Mouse (Mus musculus) MEL (cell line): ENCODE measurements at regions not wholly inside any gene's neighbourhood (a gene's known extent, or its start where the extent isn't known, plus 50 kb on each side); places are given as distances from the start of the nearest gene placed in this dataset.

Experiments
- DNase-seq: peaks from one replicate; pipeline ENCODE4 v3.0.0; 2011; ENCODE audit warnings: low read depth, low spot score
- H3K27ac ChIP-seq: 2 replicates; pipeline ENCODE4 v1.5.1; 2012; ENCODE audit warnings: low read depth, mild to moderate bottlenecking, control low read depth, low read length, moderate library complexity; ENCODE audit not compliant: control insufficient read depth
- H3K27me3 ChIP-seq, 2 experiments: fragments of 150-350 bp in 1 of 2; sonication (generic) in 1 of 2; 2 replicates each; pipeline ENCODE4 v1.6.1; 2012; ENCODE audit warnings: low read length in 2 of 2, mild to moderate bottlenecking in 2 of 2, improper control_type of control experiment in 1 of 2, moderate library complexity in 1 of 2; ENCODE audit not compliant: insufficient read depth in 2 of 2, control insufficient read depth in 1 of 2
- H3K36me3 ChIP-seq, 2 experiments: 2 replicates each; pipeline ENCODE4 v1.6.1; 2012 to 2014; ENCODE audit warnings: low read length in 2 of 2, improper control_type of control experiment in 1 of 2, inconsistent platforms in 1 of 2, mild to moderate bottlenecking in 1 of 2; ENCODE audit not compliant: insufficient read depth in 2 of 2, control insufficient read depth in 1 of 2
- H3K4me1 ChIP-seq, 2 experiments: fragments of 150-350 bp in 1 of 2; sonication (generic) in 1 of 2; 2 replicates each; pipeline ENCODE4 v1.6.1; 2012; ENCODE audit warnings: low read length in 2 of 2, improper control_type of control experiment in 1 of 2, mild to moderate bottlenecking in 1 of 2; ENCODE audit not compliant: insufficient read depth in 2 of 2, control insufficient read depth in 1 of 2
- H3K4me3 ChIP-seq, 2 experiments: fragments of 150-350 bp in 1 of 2; sonication (generic) in 1 of 2; 2 replicates each; pipeline ENCODE4 v1.5.1; 2012; ENCODE audit warnings: low read depth in 2 of 2, low read length in 2 of 2, mild to moderate bottlenecking in 2 of 2, moderate library complexity in 2 of 2, control low read depth in 1 of 2, improper control_type of control experiment in 1 of 2; ENCODE audit not compliant: control insufficient read depth in 1 of 2, insufficient read depth in 1 of 2
- H3K79me2 ChIP-seq: 2 replicates; pipeline ENCODE4 v1.6.1; 2012; ENCODE audit warnings: mild to moderate bottlenecking, low read length, moderate library complexity; ENCODE audit not compliant: control insufficient read depth, poor library complexity, insufficient read depth
- H3K9ac ChIP-seq: 2 replicates; pipeline ENCODE4 v1.6.1; 2012; ENCODE audit warnings: low read depth, mild to moderate bottlenecking, control low read depth, low read length, moderate library complexity; ENCODE audit not compliant: control insufficient read depth, poor library complexity, severe bottlenecking
- H3K9me3 ChIP-seq: fragments of 150-350 bp; sonication (generic); replicated peaks from 2 replicates; pipeline ENCODE4 v1.6.1; 2012; ENCODE audit warnings: mild to moderate bottlenecking, low read length, improper control_type of control experiment, moderate library complexity; ENCODE audit not compliant: insufficient read depth
- BHLHE40 ChIP-seq: IDR thresholded peaks from 2 replicates; pipeline ENCODE4 v1.6.1; 2012; ENCODE audit warnings: low read depth, mild to moderate bottlenecking, inconsistent platforms, low read length, improper control_type of control experiment, borderline replicate concordance
- CTCF ChIP-seq, 3 experiments: IDR thresholded peaks in 2 of 3; conservative IDR thresholded peaks in 1 of 3; 2 replicates each; pipeline ENCODE4 v1.5.1; 2011 to 2012; ENCODE audit warnings: low read length in 3 of 3, low read depth in 2 of 3, mild to moderate bottlenecking in 2 of 3, improper control_type of control experiment in 1 of 3, inconsistent platforms in 1 of 3, mixed read lengths in 1 of 3, moderate library complexity in 1 of 3; ENCODE audit not compliant: control insufficient read depth in 1 of 3, insufficient read depth in 1 of 3, poor library complexity in 1 of 3, severe bottlenecking in 1 of 3
- E2F4 ChIP-seq: IDR thresholded peaks from 2 replicates; pipeline ENCODE4 v1.6.1; 2011; ENCODE audit warnings: low read depth, low read length, improper control_type of control experiment, borderline replicate concordance
- ELF1 ChIP-seq: IDR thresholded peaks from 2 replicates; pipeline ENCODE4 v1.6.1; 2014; ENCODE audit warnings: low read depth, mild to moderate bottlenecking, inconsistent platforms, low read length, improper control_type of control experiment, moderate library complexity
- ETS1 ChIP-seq: IDR thresholded peaks from 2 replicates; pipeline ENCODE4 v1.6.1; 2012; ENCODE audit warnings: low read depth, mild to moderate bottlenecking, inconsistent platforms, low read length, improper control_type of control experiment, moderate library complexity
- HCFC1 ChIP-seq: IDR thresholded peaks from 2 replicates; pipeline ENCODE4 v1.6.1; 2012; ENCODE audit warnings: low read depth, mild to moderate bottlenecking, inconsistent platforms, low read length, improper control_type of control experiment, moderate library complexity
- MAFK ChIP-seq: IDR thresholded peaks from 2 replicates; pipeline ENCODE4 v1.6.1; 2011; ENCODE audit warnings: low read depth, mild to moderate bottlenecking, low read length, improper control_type of control experiment, borderline replicate concordance
- MAX ChIP-seq: IDR thresholded peaks from 2 replicates; pipeline ENCODE4 v1.6.1; 2011; ENCODE audit warnings: low read length, improper control_type of control experiment
- MAZ ChIP-seq: IDR thresholded peaks from 2 replicates; pipeline ENCODE4 v1.6.1; 2012; ENCODE audit warnings: low read depth, mild to moderate bottlenecking, inconsistent platforms, low read length, improper control_type of control experiment
- MEF2A ChIP-seq: IDR thresholded peaks from 2 replicates; pipeline ENCODE4 v1.6.1; 2014; ENCODE audit warnings: low read depth, mild to moderate bottlenecking, inconsistent platforms, low read length, improper control_type of control experiment; ENCODE audit not compliant: poor library complexity, insufficient replicate concordance, severe bottlenecking; ENCODE audit errors: extremely low read depth
- MXI1 ChIP-seq: IDR thresholded peaks from 2 replicates; pipeline ENCODE4 v1.6.1; 2011; ENCODE audit warnings: mild to moderate bottlenecking, low read depth, low read length, improper control_type of control experiment
- MYB ChIP-seq: IDR thresholded peaks from 2 replicates; pipeline ENCODE4 v1.6.1; 2011; ENCODE audit warnings: mild to moderate bottlenecking, low read depth, low read length, improper control_type of control experiment
- MYC ChIP-seq: IDR thresholded peaks from 2 replicates; pipeline ENCODE4 v1.6.1; 2011; ENCODE audit warnings: low read depth, mild to moderate bottlenecking, low read length, improper control_type of control experiment, moderate library complexity
- POLR2AphosphoS2 ChIP-seq: IDR thresholded peaks from 2 replicates; pipeline ENCODE4 v1.6.1; 2011; ENCODE audit warnings: low read length, improper control_type of control experiment
- POLR2AphosphoS5 ChIP-seq: IDR thresholded peaks from 2 replicates; pipeline ENCODE4 v1.6.1; 2012; ENCODE audit warnings: low read depth, borderline replicate concordance, mild to moderate bottlenecking, inconsistent platforms, low read length, moderate library complexity, mixed read lengths
- RCOR1 ChIP-seq: IDR thresholded peaks from 2 replicates; pipeline ENCODE4 v1.6.1; 2012; ENCODE audit warnings: low read depth, mild to moderate bottlenecking, inconsistent platforms, low read length, improper control_type of control experiment
- SMC3 ChIP-seq: IDR thresholded peaks from 2 replicates; pipeline ENCODE4 v1.6.1; 2011; ENCODE audit warnings: low read depth, low read length, improper control_type of control experiment
- TAL1 ChIP-seq: IDR thresholded peaks from 2 replicates; pipeline ENCODE4 v1.6.1; 2012; ENCODE audit warnings: mild to moderate bottlenecking, inconsistent platforms, low read length, moderate library complexity, mixed read lengths
- TBP ChIP-seq: IDR thresholded peaks from 2 replicates; pipeline ENCODE4 v1.8.0; 2011; ENCODE audit warnings: low read depth, low read length, improper control_type of control experiment
- USF2 ChIP-seq, 2 experiments: IDR thresholded peaks; 2 replicates each; pipeline ENCODE4 v1.6.1; 2011 to 2012; ENCODE audit warnings: improper control_type of control experiment in 2 of 2, low read length in 2 of 2, borderline replicate concordance in 1 of 2, inconsistent platforms in 1 of 2, low read depth in 1 of 2, mild to moderate bottlenecking in 1 of 2; ENCODE audit not compliant: insufficient read depth in 1 of 2
- ZKSCAN1 ChIP-seq: IDR thresholded peaks from 2 replicates; pipeline ENCODE4 v1.6.1; 2012; ENCODE audit warnings: low read depth, mild to moderate bottlenecking, inconsistent platforms, low read length, improper control_type of control experiment, moderate library complexity
- ZMIZ1 ChIP-seq: IDR thresholded peaks from 2 replicates; pipeline ENCODE4 v1.6.1; 2012; ENCODE audit warnings: low read depth, mild to moderate bottlenecking, inconsistent platforms, low read length, improper control_type of control experiment, moderate library complexity
- ZNF384 ChIP-seq: IDR thresholded peaks from 2 replicates; pipeline ENCODE4 v1.6.1; 2012; ENCODE audit warnings: low read depth, mild to moderate bottlenecking, inconsistent platforms, low read length, improper control_type of control experiment

DNA sequence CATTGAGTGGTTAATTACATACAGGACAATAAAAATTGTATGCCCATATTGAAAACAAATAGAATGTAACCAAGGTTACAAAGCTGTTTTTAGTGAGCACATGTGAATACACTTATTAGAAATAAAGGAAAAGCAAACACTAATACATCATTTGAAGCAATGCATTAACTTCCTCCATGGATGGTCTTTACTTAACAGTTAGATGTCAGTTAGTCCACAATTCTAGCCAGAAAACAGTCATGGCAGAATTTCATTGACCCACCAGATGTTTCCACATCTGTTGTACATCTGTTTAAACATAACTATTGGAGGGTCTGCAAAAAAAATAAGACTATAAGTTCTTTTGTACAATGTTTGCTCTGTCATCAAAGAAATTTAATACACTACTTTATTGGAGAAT, 911.2 kb upstream of the Gm12353 start:
- Histone ChIP-seq H3K79me2 (no peaks in the 10 kb centered on the region), H3K27me3 (no peaks in the 10 kb centered on the region), H3K4me1 (no peaks in the 10 kb centered on the region), H3K9ac (no peak overlapping the region), H3K36me3 (no peaks in the 10 kb centered on the region), H3K27ac (no peak overlapping the region), H3K9me3 (no peaks in the 10 kb centered on the region), H3K4me3 (no peak overlapping the region)
- no peak for DNase-seq
- no peak for TF ChIP-seq TAL1
- no peak for TF ChIP-seq MYC
- TF ChIP-seq RCOR1: no peak
- no peak for TF ChIP-seq POLR2AphosphoS5
- no peak for TF ChIP-seq ZKSCAN1
- TF ChIP-seq CTCF (IDR thresholded peaks at IDR 0.05 in 2 of 3, conservative IDR thresholded peaks at IDR 0.05 in 1 of 3; ENCODE audit: control insufficient read depth in 1 of 3, insufficient read depth in 1 of 3, low read depth in 2 of 3, low read length in 3 of 3, poor library complexity in 1 of 3, severe bottlenecking in 1 of 3): no peak
- no peak for TF ChIP-seq HCFC1
- TF ChIP-seq USF2 (IDR thresholded peaks at IDR 0.05; ENCODE audit: borderline replicate concordance in 1 of 2, insufficient read depth in 1 of 2, low read depth in 1 of 2, low read length in 2 of 2): no peak
- TF ChIP-seq ZMIZ1: no peak
- TF ChIP-seq MYB: no peak
- no peak for TF ChIP-seq MAX
- no peak for TF ChIP-seq E2F4
- no peak for TF ChIP-seq MEF2A
- no peak for TF ChIP-seq ELF1
- TF ChIP-seq MXI1: no peak
- TF ChIP-seq BHLHE40: no peak
- TF ChIP-seq MAFK: no peak
- no peak for TF ChIP-seq SMC3
- TF ChIP-seq ZNF384: no peak

DNA sequence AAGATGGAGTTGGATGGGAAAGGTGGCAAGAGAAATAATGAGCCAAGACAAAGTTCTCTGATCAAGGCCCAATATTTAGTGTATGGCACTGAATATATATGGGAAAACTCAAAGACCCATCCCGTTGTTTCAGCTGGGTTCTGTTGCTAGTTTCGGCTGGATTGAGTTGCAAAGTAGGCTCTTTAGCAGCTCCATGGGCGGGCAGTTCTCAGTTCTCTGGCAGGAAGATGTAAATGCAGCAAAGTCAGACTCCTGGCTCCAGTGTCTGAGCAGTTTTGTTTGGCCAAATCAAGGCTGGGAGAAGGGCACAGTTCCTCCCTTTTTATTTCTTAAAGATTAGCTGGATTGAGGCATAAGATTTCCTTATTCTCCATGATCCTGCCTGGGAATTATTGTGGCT, 909.0 kb upstream of the Gm12353 start:
- no peaks in the 10 kb centered on the region for H3K9me3 ChIP-seq
- H3K27me3 ChIP-seq: no peaks in the 10 kb centered on the region
- H3K4me1 ChIP-seq: no peaks in the 10 kb centered on the region
- no peak overlapping the region for H3K9ac ChIP-seq
- no peak overlapping the region for H3K4me3 ChIP-seq
- no peaks in the 10 kb centered on the region for H3K79me2 ChIP-seq
- TF ChIP-seq MAZ: no peak
- TF ChIP-seq MYB: no peak
- TF ChIP-seq USF2 (IDR thresholded peaks at IDR 0.05; ENCODE audit: borderline replicate concordance in 1 of 2, insufficient read depth in 1 of 2, low read depth in 1 of 2, low read length in 2 of 2): no peak
- no peak for TF ChIP-seq ZKSCAN1
- TF ChIP-seq ETS1: no peak
- no peak for TF ChIP-seq TBP
- TF ChIP-seq ELF1: no peak
- no peak for TF ChIP-seq MAFK
- no peak for TF ChIP-seq MAX
- TF ChIP-seq POLR2AphosphoS2: no peak
- TF ChIP-seq, all 39 proteins: peak for 0
- DNase-seq: no peak
- Histone ChIP-seq H3K27ac (no peak overlapping the region), H3K36me3 (no peaks in the 10 kb centered on the region)
